In the genomic region with DNA sequence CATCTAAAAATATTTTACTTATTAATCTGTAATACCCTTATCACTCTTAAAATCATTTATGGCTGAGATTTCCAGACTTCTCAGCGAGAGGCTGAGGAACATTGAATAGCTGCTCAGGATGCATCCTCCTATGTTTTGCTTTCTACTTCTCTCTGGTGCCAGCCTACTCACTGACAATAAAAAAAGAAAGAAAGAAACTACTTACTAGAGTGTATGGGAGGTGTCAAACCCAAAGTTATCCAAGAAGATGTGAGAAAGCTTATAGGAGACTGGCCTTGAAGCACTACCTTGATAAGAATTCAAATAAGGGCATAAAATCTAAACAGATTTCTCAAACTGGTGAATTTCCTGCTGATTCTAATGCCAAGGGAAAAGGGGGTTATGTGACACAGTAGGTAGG, we compare ENCODE assay signal across 31 mouse cellular contexts.
"Had no signal": no experiment of that assay in that cellular context is flagged by ENCODE, and none has a peak within 500 bp of the region (broad histone marks: within the 10 kb centered on the region; RNA-seq: fewer than 3 reads in every experiment).

No protein-coding gene starts in this region.

- H3K36me3 ChIP-seq: limb, embryonic 10.5 days; limb, embryonic 12.5 days; limb, embryonic 13.5 days; limb, embryonic 15.5 days; liver, embryonic 12.5 days; liver, embryonic 13.5 days; liver, embryonic 15.5 days; lung, embryonic 15.5 days; midbrain, embryonic 10.5 days; midbrain, embryonic 12.5 days; midbrain, embryonic 13.5 days; midbrain, embryonic 15.5 days; neural tube, embryonic 12.5 days had no signal

- H3K4me2 ChIP-seq: limb, embryonic 12.5 days; limb, embryonic 13.5 days; limb, embryonic 15.5 days; liver, embryonic 11.5 days; liver, embryonic 12.5 days; liver, embryonic 13.5 days; liver, embryonic 15.5 days; lung, embryonic 14.5 days; lung, embryonic 15.5 days; midbrain, embryonic 11.5 days; midbrain, embryonic 12.5 days; midbrain, embryonic 13.5 days; midbrain, embryonic 15.5 days; neural tube, embryonic 12.5 days had no signal

- H3K4me3 ChIP-seq: limb, embryonic 10.5 days; limb, embryonic 12.5 days; limb, embryonic 13.5 days; limb, embryonic 15.5 days; liver, embryonic 12.5 days; liver, embryonic 13.5 days; liver, embryonic 15.5 days; lung, embryonic 15.5 days; megakaryocyte, embryonic 14.5 days; midbrain, embryonic 10.5 days; midbrain, embryonic 12.5 days; midbrain, embryonic 13.5 days; midbrain, embryonic 15.5 days; myocyte; neural tube, embryonic 12.5 days had no signal

- DNase-seq: left cerebral cortex, postnatal 4 days; liver; liver, embryonic 13.5 days; liver, postnatal 0 days; lung, adult 18-20 months; lung, adult 2 months; lung, embryonic 14.5 days; lung, postnatal 10 days; lung, postnatal 14 days; lung, postnatal 36 days; lung, postnatal 4 days; midbrain, embryonic 14.5 days had no signal

- H3K4me1 ChIP-seq: limb, embryonic 10.5 days; limb, embryonic 12.5 days; limb, embryonic 13.5 days; limb, embryonic 15.5 days; liver, embryonic 12.5 days; liver, embryonic 13.5 days; liver, embryonic 15.5 days; lung, embryonic 15.5 days; megakaryocyte, embryonic 14.5 days; midbrain, embryonic 10.5 days; midbrain, embryonic 12.5 days; midbrain, embryonic 13.5 days; midbrain, embryonic 15.5 days; neural tube, embryonic 12.5 days had no signal

- H3K27me3 ChIP-seq: limb, embryonic 12.5 days; limb, embryonic 13.5 days; limb, embryonic 15.5 days; liver, embryonic 12.5 days; liver, embryonic 13.5 days; liver, embryonic 15.5 days; lung, embryonic 15.5 days; megakaryocyte, embryonic 14.5 days; midbrain, embryonic 12.5 days; midbrain, embryonic 13.5 days; midbrain, embryonic 15.5 days; neural tube, embryonic 12.5 days had no signal

- ATAC-seq: liver, embryonic 12.5 days; liver, postnatal 0 days; midbrain, embryonic 13.5 days; midbrain, embryonic 15.5 days; midbrain, embryonic 16.5 days had no signal

- H3K9me3 ChIP-seq: limb, embryonic 10.5 days; limb, embryonic 12.5 days; limb, embryonic 13.5 days; limb, embryonic 15.5 days; liver, embryonic 12.5 days; liver, embryonic 13.5 days; liver, embryonic 15.5 days; lung, embryonic 15.5 days; megakaryocyte, embryonic 14.5 days; midbrain, embryonic 10.5 days; midbrain, embryonic 12.5 days; midbrain, embryonic 13.5 days; midbrain, embryonic 15.5 days; neural tube, embryonic 12.5 days had no signal

- H3K9ac ChIP-seq: limb, embryonic 12.5 days; limb, embryonic 13.5 days; limb, embryonic 15.5 days; liver, embryonic 12.5 days; liver, embryonic 13.5 days; liver, embryonic 14.5 days; liver, embryonic 15.5 days; liver, postnatal 0 days; lung, embryonic 14.5 days; lung, embryonic 15.5 days; midbrain, embryonic 12.5 days; midbrain, embryonic 13.5 days; midbrain, embryonic 15.5 days; neural tube, embryonic 12.5 days had no signal

- H3K27ac ChIP-seq: limb, embryonic 10.5 days; limb, embryonic 12.5 days; limb, embryonic 13.5 days; limb, embryonic 15.5 days; liver, embryonic 12.5 days; liver, embryonic 13.5 days; liver, embryonic 14.5 days; liver, embryonic 15.5 days; lung, embryonic 15.5 days; macrophage; midbrain, embryonic 10.5 days; midbrain, embryonic 12.5 days; midbrain, embryonic 13.5 days; midbrain, embryonic 15.5 days; neural tube, embryonic 12.5 days had no signal
